11 mouse cellular contexts compared by ENCODE assay signal in the genomic region with DNA sequence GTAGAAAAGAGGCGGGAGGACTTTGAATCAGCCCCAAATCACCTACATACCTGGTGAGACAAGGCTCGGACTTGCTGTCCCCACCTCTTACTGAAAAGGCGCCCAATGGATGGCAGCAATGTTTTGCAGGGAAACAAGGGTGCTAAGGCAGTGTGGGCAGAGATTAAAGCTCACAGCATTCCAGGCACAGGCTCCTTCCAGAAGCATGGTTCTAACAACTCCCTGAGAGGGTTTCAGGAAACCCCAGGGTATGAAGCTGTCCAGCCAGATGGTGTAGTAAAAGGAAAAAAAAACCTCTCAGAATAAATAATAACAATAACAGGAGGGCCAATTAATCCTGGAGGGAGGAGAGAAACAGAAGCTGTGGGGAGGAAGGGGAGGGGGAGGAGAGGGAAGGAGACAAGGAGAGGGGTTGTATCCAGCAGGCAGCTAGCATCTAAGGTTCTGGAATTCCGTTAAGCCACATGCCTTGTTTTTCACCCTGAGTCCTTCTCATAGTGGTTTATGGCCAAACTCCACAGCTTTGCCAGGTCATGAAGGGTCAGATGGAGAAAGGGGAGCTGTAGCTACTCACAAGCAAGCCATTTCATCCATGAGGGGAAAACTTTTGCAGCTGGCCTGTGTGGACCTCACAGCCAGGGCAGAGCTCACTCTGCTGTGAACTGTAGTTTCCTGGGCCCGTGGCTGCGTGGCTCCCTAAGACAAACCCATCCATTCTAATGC.
DNase-seq lines count a peak whose midpoint lies in the region; ATAC-seq and TF ChIP-seq lines count a peak whose summit lies in the region.
"Had no signal": no experiment of that assay in that cellular context is flagged by ENCODE, and none has a peak within 500 bp of the region (broad histone marks: within the 10 kb centered on the region; RNA-seq: fewer than 3 reads in every experiment).

No protein-coding gene starts in this region.

- H3K4me2 ChIP-seq in hindbrain, postnatal 0 days (ENCODE audit: low read depth, low read length): no peak overlapping the region
- H3K4me2 ChIP-seq: embryonic facial prominence, embryonic 13.5 days had no signal

- H3K4me1 ChIP-seq in hindbrain, embryonic 10.5 days (replicated peaks): peaks cover 16% of the 10 kb centered on the region
- H3K4me1 ChIP-seq in hindbrain, postnatal 0 days (ENCODE audit: insufficient read depth, low read length): 0 out of 2 replicates have a peak, but pooled peaks cover 3% of the 10 kb centered on the region
- H3K4me1 ChIP-seq in limb, embryonic 10.5 days: peaks cover 14% of the 10 kb centered on the region

- ATAC-seq in hindbrain, postnatal 0 days: no peak

- H3K27me3 ChIP-seq in hindbrain, embryonic 10.5 days (ENCODE audit: insufficient read depth, poor library complexity, severe bottlenecking): no peaks in the 10 kb centered on the region
- no peaks in the 10 kb centered on the region for H3K27me3 ChIP-seq in hindbrain, postnatal 0 days (ENCODE audit: insufficient read depth, low read length)
- H3K27me3 ChIP-seq in limb, embryonic 10.5 days (ENCODE audit: low read depth, poor library complexity, severe bottlenecking): no peaks in the 10 kb centered on the region
- H3K27me3 ChIP-seq: embryonic facial prominence, embryonic 13.5 days had no signal

- no peak overlapping the region for H3K9ac ChIP-seq in hindbrain, postnatal 0 days (replicated peaks; ENCODE audit: low read length)
- H3K9ac ChIP-seq: embryonic facial prominence, embryonic 13.5 days; liver, embryonic 14.5 days had no signal

- TF ChIP-seq CTCF in hindbrain, postnatal 0 days (IDR thresholded peaks at IDR 0.05; ENCODE audit: low read depth): no peak

- DNase-seq in hindbrain, embryonic 10.5 days (ENCODE audit: low spot score): no peak
- DNase-seq in hindbrain, postnatal 0 days (ENCODE audit: low spot score): no peak
- DNase-seq in retina, postnatal 1 day: peak; percentile 27
- no peak for DNase-seq in retina, embryonic 14.5 days (ENCODE audit: low spot score)
- DNase-seq in limb, embryonic 10.5 days (ENCODE audit: low spot score): no peak
- no peak for DNase-seq in layer of hippocampus, adult 9-11 months
- DNase-seq in adrenal gland, adult 2 months: no peak
- DNase-seq: right cerebral cortex, postnatal 14 days had no signal

- no peak overlapping the region for H3K4me3 ChIP-seq in hindbrain, embryonic 10.5 days
- H3K4me3 ChIP-seq in hindbrain, postnatal 0 days (ENCODE audit: low read length): no peak overlapping the region
- no peak overlapping the region for H3K4me3 ChIP-seq in limb, embryonic 10.5 days
- H3K4me3 ChIP-seq: embryonic facial prominence, embryonic 13.5 days; myocyte had no signal

- no peaks in the 10 kb centered on the region for H3K36me3 ChIP-seq in hindbrain, embryonic 10.5 days
- H3K36me3 ChIP-seq in hindbrain, postnatal 0 days (ENCODE audit: insufficient read depth, low read length): no peaks in the 10 kb centered on the region
- H3K36me3 ChIP-seq in limb, embryonic 10.5 days: no peaks in the 10 kb centered on the region
- H3K36me3 ChIP-seq: embryonic facial prominence, embryonic 13.5 days had no signal

- peak overlapping the region; percentile 56 for H3K27ac ChIP-seq in hindbrain, embryonic 10.5 days
- no peak overlapping the region for H3K27ac ChIP-seq in hindbrain, postnatal 0 days
- H3K27ac ChIP-seq in limb, embryonic 10.5 days: peak overlapping the region; percentile 71
- H3K27ac ChIP-seq: embryonic facial prominence, embryonic 13.5 days; liver, embryonic 14.5 days had no signal

- WGBS in hindbrain, embryonic 10.5 days: 53% methylated on average over 6 of the region's 6 CpGs
- 60% methylated on average over 6 of the region's 6 CpGs for WGBS in hindbrain, postnatal 0 days
- 57% methylated on average over 6 of the region's 6 CpGs for WGBS in limb, embryonic 10.5 days

- H3K9me3 ChIP-seq in hindbrain, embryonic 10.5 days: no peaks in the 10 kb centered on the region
- H3K9me3 ChIP-seq in hindbrain, postnatal 0 days (ENCODE audit: low read length): no peaks in the 10 kb centered on the region
- no peaks in the 10 kb centered on the region for H3K9me3 ChIP-seq in limb, embryonic 10.5 days (replicated peaks)
- H3K9me3 ChIP-seq: embryonic facial prominence, embryonic 13.5 days had no signal
